Comparison of ENCODE assay signal across 7 mouse cellular contexts in the genomic region with DNA sequence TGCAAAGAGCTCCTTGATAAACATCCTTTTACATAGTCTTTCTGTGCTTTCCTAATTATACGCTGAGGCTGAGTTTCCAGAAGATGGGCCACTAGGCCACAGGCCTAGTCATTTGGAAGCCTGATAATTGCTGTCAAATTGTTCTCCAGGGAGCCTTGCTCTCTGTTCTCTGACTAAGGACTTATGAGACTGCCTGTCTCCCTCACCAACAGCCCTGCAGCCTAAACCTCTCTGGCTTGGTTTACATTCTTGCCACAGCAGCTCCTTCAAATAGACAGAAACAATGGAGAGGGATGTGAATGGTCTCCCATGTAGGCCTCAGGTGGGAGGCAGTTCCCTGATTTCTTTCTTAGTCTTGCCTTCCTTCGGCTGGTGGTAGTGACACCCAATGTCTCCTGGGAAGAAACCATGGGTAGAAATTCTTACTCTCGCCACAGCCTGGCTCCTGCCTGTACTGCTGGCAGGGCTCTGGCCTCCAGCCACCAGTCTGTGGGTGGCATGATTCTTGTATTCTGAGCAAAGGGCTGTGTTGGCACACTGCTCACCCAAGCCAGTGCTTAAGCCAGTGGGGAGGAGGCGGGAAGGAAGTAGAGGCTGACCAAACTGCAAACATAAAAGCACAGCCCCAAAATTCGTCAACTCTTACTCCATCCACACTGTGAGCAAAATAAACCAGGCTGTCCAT.
DNase-seq lines count a peak whose midpoint lies in the region; ATAC-seq and TF ChIP-seq lines count a peak whose summit lies in the region.

No protein-coding gene starts in this region.

- H3K27me3 ChIP-seq in stomach, embryonic 15.5 days (replicated peaks): no peaks in the 10 kb centered on the region
- no peaks in the 10 kb centered on the region for H3K27me3 ChIP-seq in stomach, postnatal 0 days (ENCODE audit: control insufficient read depth, insufficient read depth, low read length)
- H3K27me3 ChIP-seq in hindbrain, embryonic 13.5 days: no peaks in the 10 kb centered on the region

- 0 out of 2 replicates have a peak, but pooled peaks have one; percentile 27 for ATAC-seq in stomach, embryonic 15.5 days (ENCODE audit: insufficient read depth, low FRiP score, low read depth)
- ATAC-seq in stomach, postnatal 0 days (ENCODE audit: low FRiP score, low TSS enrichment): no peak
- peak; percentile 80 for ATAC-seq in hindbrain, embryonic 13.5 days (ENCODE audit: low FRiP score)
- peak; percentile 90 for ATAC-seq in megakaryocyte progenitor cell, adult 5-6 weeks (replicated peaks; ENCODE audit: poor library complexity)

- no peaks in the 10 kb centered on the region for H3K4me1 ChIP-seq in stomach, embryonic 15.5 days
- no peaks in the 10 kb centered on the region for H3K4me1 ChIP-seq in stomach, postnatal 0 days (replicated peaks; ENCODE audit: control insufficient read depth, insufficient read depth)
- H3K4me1 ChIP-seq in hindbrain, embryonic 13.5 days (replicated peaks): peaks cover 5% of the 10 kb centered on the region

- no peak overlapping the region for H3K4me3 ChIP-seq in stomach, embryonic 15.5 days (replicated peaks)
- no peak overlapping the region for H3K4me3 ChIP-seq in stomach, postnatal 0 days (ENCODE audit: low read depth, low read length)
- H3K4me3 ChIP-seq in hindbrain, embryonic 13.5 days: no peak overlapping the region

- no peak for DNase-seq in stomach, postnatal 0 days (ENCODE audit: low spot score)
- DNase-seq in cerebellum, postnatal 10 days: peak; percentile 82 to 93
- DNase-seq in natural killer cell, adult 2 months (ENCODE audit: low spot score in 2 of 2): no peak
- DNase-seq in spleen, postnatal 10 days (ENCODE audit: low spot score in 2 of 2): no peak

- no peak overlapping the region for H3K4me2 ChIP-seq in stomach, embryonic 15.5 days
- no peak overlapping the region for H3K4me2 ChIP-seq in stomach, postnatal 0 days (replicated peaks; ENCODE audit: low read depth)
- no peak overlapping the region for H3K4me2 ChIP-seq in hindbrain, embryonic 13.5 days

- WGBS in stomach, embryonic 15.5 days: 76% methylated on average over 5 of the region's 5 CpGs
- 73% methylated on average over 5 of the region's 5 CpGs for WGBS in stomach, postnatal 0 days
- WGBS in hindbrain, embryonic 13.5 days: 64% methylated on average over 5 of the region's 5 CpGs

- no peak for TF ChIP-seq CTCF in stomach, postnatal 0 days (IDR thresholded peaks at IDR 0.05; ENCODE audit: low read depth)

- TF ChIP-seq EP300 in stomach, postnatal 0 days (optimal IDR thresholded peaks at IDR 0.05): no peak

- no peak overlapping the region for H3K9ac ChIP-seq in stomach, embryonic 15.5 days
- no peak overlapping the region for H3K9ac ChIP-seq in stomach, postnatal 0 days (ENCODE audit: low read length)
- H3K9ac ChIP-seq in hindbrain, embryonic 13.5 days: no peak overlapping the region

- no peaks in the 10 kb centered on the region for H3K36me3 ChIP-seq in stomach, embryonic 15.5 days
- no peaks in the 10 kb centered on the region for H3K36me3 ChIP-seq in stomach, postnatal 0 days (ENCODE audit: control insufficient read depth, insufficient read depth, low read length)
- H3K36me3 ChIP-seq in hindbrain, embryonic 13.5 days: no peaks in the 10 kb centered on the region

- H3K9me3 ChIP-seq in stomach, embryonic 15.5 days: no peaks in the 10 kb centered on the region
- no peaks in the 10 kb centered on the region for H3K9me3 ChIP-seq in stomach, postnatal 0 days (ENCODE audit: control insufficient read depth, low read length)
- H3K9me3 ChIP-seq in hindbrain, embryonic 13.5 days: no peaks in the 10 kb centered on the region

- no peak overlapping the region for H3K27ac ChIP-seq in stomach, embryonic 15.5 days
- no peak overlapping the region for H3K27ac ChIP-seq in stomach, postnatal 0 days (replicated peaks)
- H3K27ac ChIP-seq in hindbrain, embryonic 13.5 days: peak overlapping the region; percentile 58

Comparison
In these comparisons a context has a peak if more than half of its experiments do, and no peak if none do; other contexts are left out.
1. DNase-seq: peak in cerebellum, postnatal 10 days (2 of 2); none in stomach, postnatal 0 days (single experiment), natural killer cell, adult 2 months (0 of 2) and spleen, postnatal 10 days (0 of 2).